Mouse (Mus musculus) heart, postnatal 0 days (tissue): ENCODE results near the gene Rpl6.

Experiments used
- CTCF ChIP-seq: IDR thresholded peaks from 2 replicates; pipeline ENCODE4 v1.5.1; 2016; ENCODE audit warnings: antibody characterized with exemption, control low read depth, low read depth
- EP300 ChIP-seq: IDR thresholded peaks from 2 replicates; pipeline ENCODE4 v1.6.1; 2016; ENCODE audit warnings: antibody characterized with exemption, low read depth

GRCm38 (mm10) chr5:121236171-121236570, 31.9 kb downstream of the Rpl6 start:
- TF ChIP-seq CTCF (no peak), EP300 (no peak)
